Mouse (Mus musculus): ENCODE results near the gene Olfr701.

GRCm38 (mm10) chr7:106862885-106863284, 49.0 kb downstream of the Olfr701 start, which contains the start of gene Olfr704:
- TF ChIP-seq CTCF (IDR thresholded peaks at IDR 0.05; ENCODE audit: low read depth) (no peak), EP300 (optimal IDR thresholded peaks at IDR 0.05) (no peak)

Measured in stomach, postnatal 0 days (tissue).